Mouse (Mus musculus): ENCODE measurements at regions not wholly inside any gene's neighbourhood (a gene's known extent, or its start where the extent isn't known, plus 50 kb on each side); places are given as distances from the start of the nearest gene placed in this dataset.

- H3K4me2 ChIP-seq (replicated peaks; ENCODE audit: low read depth, low read length) = no peak overlapping the region
- no peak overlapping the region for H3K4me3 ChIP-seq (ENCODE audit: low read length)
- no peaks in the 10 kb centered on the region for H3K9me3 ChIP-seq (ENCODE audit: low read length)
- no peaks in the 10 kb centered on the region for H3K36me3 ChIP-seq (ENCODE audit: insufficient read depth, low read length)
- WGBS = 9% methylated on average over 7 of the region's 7 CpGs
- ATAC-seq (ENCODE audit: low FRiP score, low TSS enrichment) = peak; percentile 59; the same call in 1 of the 2 replicates
- 0 out of 2 replicates have a peak, but pooled peaks cover 4% of the 10 kb centered on the region for H3K27me3 ChIP-seq (ENCODE audit: insufficient read depth, low read length)
- H3K27ac ChIP-seq (ENCODE audit: low read length) = no peak overlapping the region
- no peak overlapping the region for H3K9ac ChIP-seq (replicated peaks; ENCODE audit: low read length)
- H3K4me1 ChIP-seq (ENCODE audit: insufficient read depth, low read length) = peaks cover 6% of the 10 kb centered on the region; the same call in 1 of the 2 replicates
These were observed 355.7 kb downstream of the Adra2a start for GRCm38 (mm10) chr19:54399651-54400050.

DNA sequence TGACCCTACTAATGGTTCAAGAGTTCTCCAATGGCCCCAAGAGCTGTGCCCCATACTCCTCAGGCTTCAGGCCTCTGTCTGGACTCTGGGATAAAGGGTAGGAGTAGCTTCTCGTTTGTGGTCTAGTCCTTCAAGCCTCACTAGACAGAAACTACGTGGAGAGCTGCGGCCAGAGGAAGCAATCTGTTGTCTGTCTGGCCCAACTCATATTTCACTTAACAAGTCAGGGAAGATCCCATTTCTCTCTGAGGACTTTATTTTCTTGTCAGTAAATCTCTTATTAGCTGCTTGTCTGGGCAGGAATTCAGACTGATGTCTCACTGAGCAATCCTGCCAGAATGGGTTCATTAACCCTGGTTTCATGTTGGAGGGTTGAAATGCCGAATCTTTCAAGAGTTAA is 364.0 kb downstream of the Adra2a start:
- no peaks in the 10 kb centered on the region for H3K9me3 ChIP-seq (ENCODE audit: low read length)
- WGBS = 34% methylated on average over 4 of the region's 4 CpGs
- no peaks in the 10 kb centered on the region for H3K36me3 ChIP-seq (ENCODE audit: insufficient read depth, low read length)
- H3K4me3 ChIP-seq (ENCODE audit: low read length) = no peak overlapping the region
- H3K4me1 ChIP-seq (ENCODE audit: insufficient read depth, low read length) = no peaks in the 10 kb centered on the region
- H3K9ac ChIP-seq (replicated peaks; ENCODE audit: low read length) = no peak overlapping the region
- H3K27ac ChIP-seq (ENCODE audit: low read length) = no peak overlapping the region
- no peaks in the 10 kb centered on the region for H3K27me3 ChIP-seq (ENCODE audit: insufficient read depth, low read length)
- H3K4me2 ChIP-seq (replicated peaks; ENCODE audit: low read depth, low read length) = no peak overlapping the region
- ATAC-seq (ENCODE audit: low FRiP score, low TSS enrichment) = no peak

- Histone ChIP-seq H3K4me3 (ENCODE audit: low read length) (no peak overlapping the region), H3K36me3 (ENCODE audit: insufficient read depth, low read length) (no peaks in the 10 kb centered on the region), H3K9me3 (ENCODE audit: low read length) (peaks cover 11% of the 10 kb centered on the region), H3K4me1 (ENCODE audit: insufficient read depth, low read length) (no peaks in the 10 kb centered on the region), H3K27ac (ENCODE audit: low read length) (no peak overlapping the region), H3K27me3 (ENCODE audit: insufficient read depth, low read length) (no peaks in the 10 kb centered on the region), H3K4me2 (replicated peaks; ENCODE audit: low read depth, low read length) (no peak overlapping the region), H3K9ac (replicated peaks; ENCODE audit: low read length) (no peak overlapping the region)
- WGBS = 39% methylated on average over 2 of the region's 2 CpGs
- no peak for ATAC-seq (ENCODE audit: low FRiP score, low TSS enrichment)
These were observed 385.1 kb downstream of the Adra2a start for GRCm38 (mm10) chr19:54429062-54429461.

GRCm38 (mm10) chr19:54440713-54441112 is 396.8 kb downstream of the Adra2a start:
- H3K4me3 ChIP-seq (ENCODE audit: low read length) = no peak overlapping the region
- no peaks in the 10 kb centered on the region for H3K36me3 ChIP-seq (ENCODE audit: insufficient read depth, low read length)
- no peak for ATAC-seq (ENCODE audit: low FRiP score, low TSS enrichment)
- no peak overlapping the region for H3K4me2 ChIP-seq (replicated peaks; ENCODE audit: low read depth, low read length)
- H3K9me3 ChIP-seq (ENCODE audit: low read length) = no peaks in the 10 kb centered on the region
- H3K27ac ChIP-seq (ENCODE audit: low read length) = no peak overlapping the region
- no peak overlapping the region for H3K9ac ChIP-seq (replicated peaks; ENCODE audit: low read length)
- no peaks in the 10 kb centered on the region for H3K27me3 ChIP-seq (ENCODE audit: insufficient read depth, low read length)
- 25% methylated on average over 2 of the region's 2 CpGs for WGBS
- no peaks in the 10 kb centered on the region for H3K4me1 ChIP-seq (ENCODE audit: insufficient read depth, low read length)

DNA sequence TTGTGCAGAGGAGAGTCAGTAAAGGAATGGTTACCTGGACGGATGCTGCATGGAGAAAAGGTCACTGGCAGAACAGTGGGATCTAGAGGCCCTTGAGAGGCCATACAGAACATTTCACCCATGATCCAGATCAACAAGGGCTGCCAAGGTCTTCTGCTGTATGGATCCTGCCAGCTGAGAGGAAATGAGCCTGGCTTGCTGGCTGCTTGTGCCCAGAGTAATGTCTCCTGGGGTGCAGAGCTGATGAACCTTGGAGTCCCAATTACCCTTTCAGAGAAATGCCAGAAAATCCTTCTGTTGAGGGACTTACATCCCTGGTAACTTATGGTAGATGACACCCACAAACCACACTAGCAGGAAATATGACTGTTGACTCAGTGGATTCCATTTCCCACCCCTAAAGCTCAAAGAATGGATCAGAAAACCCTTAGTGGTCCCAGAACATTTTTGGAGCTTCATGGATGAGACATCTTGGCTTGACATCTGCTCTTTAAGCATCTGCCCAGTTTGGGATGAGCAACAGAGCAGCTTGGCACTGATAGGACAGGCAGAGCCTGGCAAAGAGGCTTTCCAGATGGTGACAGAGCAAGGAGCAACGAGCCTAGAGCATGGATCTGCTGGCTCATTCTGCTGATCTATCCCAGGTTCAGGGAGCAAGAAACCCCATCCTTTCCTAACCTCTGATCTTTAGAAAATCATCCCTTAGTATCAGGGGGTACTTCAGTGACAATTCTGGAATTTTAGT is 416.6 kb downstream of the Adra2a start:
- H3K4me2 ChIP-seq (replicated peaks; ENCODE audit: low read depth, low read length) = no peak overlapping the region
- H3K9ac ChIP-seq (replicated peaks; ENCODE audit: low read length) = no peak overlapping the region
- no peaks in the 10 kb centered on the region for H3K4me1 ChIP-seq (ENCODE audit: insufficient read depth, low read length)
- no peaks in the 10 kb centered on the region for H3K27me3 ChIP-seq (ENCODE audit: insufficient read depth, low read length)
- ATAC-seq (ENCODE audit: low FRiP score, low TSS enrichment) = no peak
- H3K27ac ChIP-seq (ENCODE audit: low read length) = no peak overlapping the region
- 70% methylated on average over 2 of the region's 2 CpGs for WGBS
- no peaks in the 10 kb centered on the region for H3K36me3 ChIP-seq (ENCODE audit: insufficient read depth, low read length)
- no peaks in the 10 kb centered on the region for H3K9me3 ChIP-seq (ENCODE audit: low read length)
- no peak overlapping the region for H3K4me3 ChIP-seq (ENCODE audit: low read length)

GRCm38 (mm10) chr19:54462480-54462879 is 418.5 kb downstream of the Adra2a start:
- H3K36me3 ChIP-seq (ENCODE audit: insufficient read depth, low read length) = no peaks in the 10 kb centered on the region
- WGBS = 81% methylated on average over 2 of the region's 2 CpGs

DNA sequence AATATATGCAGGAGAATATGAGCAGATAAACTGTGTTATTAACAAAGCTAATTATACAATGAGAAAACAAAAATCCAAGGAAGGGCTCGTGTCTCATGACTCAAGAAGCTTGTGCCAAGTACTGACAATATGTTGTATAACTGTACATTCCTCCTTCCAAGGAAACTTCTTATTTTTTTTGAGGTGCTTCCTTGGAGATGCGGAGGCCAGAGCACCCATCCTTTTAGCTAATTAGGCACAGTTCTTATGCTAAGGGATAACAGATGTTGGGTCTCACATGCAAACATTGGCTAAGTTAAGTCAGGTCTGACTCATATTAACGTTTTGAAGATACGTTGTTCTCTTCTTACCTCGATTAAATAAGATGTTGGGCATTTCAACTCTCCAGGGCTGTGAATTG is 426.1 kb downstream of the Adra2a start:
- no peak for ATAC-seq (ENCODE audit: low FRiP score, low TSS enrichment)
- no peaks in the 10 kb centered on the region for H3K27me3 ChIP-seq (ENCODE audit: insufficient read depth, low read length)
- H3K4me2 ChIP-seq (replicated peaks; ENCODE audit: low read depth, low read length) = no peak overlapping the region
- no peak overlapping the region for H3K4me3 ChIP-seq (ENCODE audit: low read length)
- H3K27ac ChIP-seq (ENCODE audit: low read length) = no peak overlapping the region
- 81% methylated on average over 5 of the region's 5 CpGs for WGBS
- no peak overlapping the region for H3K9ac ChIP-seq (replicated peaks; ENCODE audit: low read length)
- H3K36me3 ChIP-seq (ENCODE audit: insufficient read depth, low read length) = no peaks in the 10 kb centered on the region
- H3K9me3 ChIP-seq (ENCODE audit: low read length) = no peaks in the 10 kb centered on the region
- no peaks in the 10 kb centered on the region for H3K4me1 ChIP-seq (ENCODE audit: insufficient read depth, low read length)

More at GRCm38 (mm10) chr19:54462480-54462879, 418.5 kb downstream of the Adra2a start:
- H3K9me3 ChIP-seq (ENCODE audit: low read length) = no peaks in the 10 kb centered on the region
- no peaks in the 10 kb centered on the region for H3K27me3 ChIP-seq (ENCODE audit: insufficient read depth, low read length)
- H3K4me3 ChIP-seq (ENCODE audit: low read length) = no peak overlapping the region
- H3K9ac ChIP-seq (replicated peaks; ENCODE audit: low read length) = no peak overlapping the region
- H3K4me2 ChIP-seq (replicated peaks; ENCODE audit: low read depth, low read length) = no peak overlapping the region
- ATAC-seq (ENCODE audit: low FRiP score, low TSS enrichment) = no peak
- H3K4me1 ChIP-seq (ENCODE audit: insufficient read depth, low read length) = no peaks in the 10 kb centered on the region
- no peak overlapping the region for H3K27ac ChIP-seq (ENCODE audit: low read length)

DNA sequence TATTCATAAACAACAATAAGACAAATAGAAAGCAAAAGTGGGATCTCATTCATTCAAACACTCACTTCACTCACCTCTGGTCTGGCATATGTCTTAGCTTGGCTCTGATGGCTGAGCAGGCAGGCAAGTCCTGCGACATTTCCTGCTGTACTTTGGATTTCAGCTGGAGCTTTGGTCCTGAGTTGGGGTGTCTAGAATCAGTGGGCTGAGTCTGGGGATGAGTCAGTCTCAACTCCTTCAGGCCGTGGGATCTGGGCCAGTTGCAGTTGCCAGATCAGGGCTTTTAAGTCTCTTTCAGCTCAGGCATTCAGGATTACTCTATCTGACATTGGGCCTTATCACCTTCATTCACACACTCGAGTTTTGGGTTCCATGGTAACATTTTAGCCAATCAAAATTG is 454.1 kb downstream of the Adra2a start:
- no peak for ATAC-seq (ENCODE audit: low FRiP score, low TSS enrichment)
- Histone ChIP-seq H3K4me2 (replicated peaks; ENCODE audit: low read depth, low read length) (no peak overlapping the region), H3K27me3 (ENCODE audit: insufficient read depth, low read length) (no peaks in the 10 kb centered on the region), H3K9ac (replicated peaks; ENCODE audit: low read length) (no peak overlapping the region), H3K9me3 (ENCODE audit: low read length) (no peaks in the 10 kb centered on the region), H3K4me1 (ENCODE audit: insufficient read depth, low read length) (no peaks in the 10 kb centered on the region), H3K4me3 (ENCODE audit: low read length) (no peak overlapping the region), H3K36me3 (ENCODE audit: insufficient read depth, low read length) (no peaks in the 10 kb centered on the region), H3K27ac (ENCODE audit: low read length) (no peak overlapping the region)
- 65% methylated on average over 3 of the region's 3 CpGs for WGBS

DNA sequence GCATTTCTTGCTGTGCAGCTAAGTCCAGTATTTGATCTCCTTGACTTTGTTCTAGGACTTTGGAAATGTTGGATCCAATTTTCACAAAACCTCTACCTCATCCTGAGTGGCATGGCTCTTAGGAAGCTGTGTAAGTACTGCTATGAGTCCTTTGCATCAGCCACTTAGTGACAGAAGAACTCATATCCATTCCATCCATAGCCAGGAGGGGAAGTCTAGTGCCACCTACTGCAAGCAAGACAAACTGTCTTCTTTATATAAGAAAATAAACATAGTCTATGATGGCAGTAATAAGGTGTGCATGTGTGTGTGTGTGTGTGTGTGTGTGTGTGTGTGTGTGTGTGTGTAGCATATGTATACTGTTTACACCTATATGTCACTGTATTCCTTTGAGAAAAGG is 489.9 kb downstream of the Adra2a start:
- Histone ChIP-seq H3K4me1 (ENCODE audit: insufficient read depth, low read length) (no peaks in the 10 kb centered on the region), H3K27me3 (ENCODE audit: insufficient read depth, low read length) (no peaks in the 10 kb centered on the region), H3K4me3 (ENCODE audit: low read length) (no peak overlapping the region), H3K9me3 (ENCODE audit: low read length) (no peaks in the 10 kb centered on the region), H3K27ac (ENCODE audit: low read length) (no peak overlapping the region), H3K4me2 (replicated peaks; ENCODE audit: low read depth, low read length) (no peak overlapping the region), H3K9ac (replicated peaks; ENCODE audit: low read length) (no peak overlapping the region), H3K36me3 (ENCODE audit: insufficient read depth, low read length) (no peaks in the 10 kb centered on the region)
- no peak for ATAC-seq (ENCODE audit: low FRiP score, low TSS enrichment)

- WGBS = 89% methylated on average over 3 of the region's 3 CpGs
- no peak overlapping the region for H3K27ac ChIP-seq (ENCODE audit: low read length)
- no peak overlapping the region for H3K4me2 ChIP-seq (replicated peaks; ENCODE audit: low read depth, low read length)
These were observed 511.4 kb downstream of the Adra2a start for GRCm38 (mm10) chr19:54555351-54555750.

More at GRCm38 (mm10) chr19:54555351-54555750, 511.4 kb downstream of the Adra2a start:
- no peak overlapping the region for H3K9ac ChIP-seq (replicated peaks; ENCODE audit: low read length)
- no peak overlapping the region for H3K4me3 ChIP-seq (ENCODE audit: low read length)
- no peaks in the 10 kb centered on the region for H3K36me3 ChIP-seq (ENCODE audit: insufficient read depth, low read length)
- H3K4me1 ChIP-seq (ENCODE audit: insufficient read depth, low read length) = no peaks in the 10 kb centered on the region
- H3K27me3 ChIP-seq (ENCODE audit: insufficient read depth, low read length) = no peaks in the 10 kb centered on the region
- H3K9me3 ChIP-seq (ENCODE audit: low read length) = peaks cover 5% of the 10 kb centered on the region; the same call in 1 of the 2 replicates
- no peak for ATAC-seq (ENCODE audit: low FRiP score, low TSS enrichment)
